Mouse (Mus musculus) macrophage (primary cell): ENCODE data around the gene Gm49383. TPM values are rescaled to one million over a fixed set of nuclear protein-coding genes. Genes with fewer than 3 reads are reported as not detected.

Experiments
- polyA plus RNA-seq: library from polyadenylated mRNA; stranded (reverse); fragments of 250-400 nt; gene quantifications from 3 replicates; pipeline ENCODE4 v1.2.4, GENCODE M21; 2018; ENCODE audit warnings: inconsistent platforms

Gm49383 gene
- polyA plus RNA-seq, 1 experiment from 2014 or later: 2.3 TPM

Other genes starting within 250 kb of the Gm49383 start
- gene Rps29, start 37.9 kb downstream of the Gm49383 start, polyA plus RNA-seq: 591 to 3,066 TPM (median 2,857 TPM) in 3 replicates
- gene Lrr1, start 28.3 kb downstream of the Gm49383 start, polyA plus RNA-seq: 0.79 to 5.0 TPM (median 0.95 TPM) in 3 replicates
- gene Rpl36al, start 13.0 kb downstream of the Gm49383 start, polyA plus RNA-seq: 456 to 589 TPM (median 537 TPM) in 3 replicates
- gene Mgat2, start 12.9 kb downstream of the Gm49383 start, polyA plus RNA-seq: 69.8 to 86.8 TPM (median 81.4 TPM) in 3 replicates
- 1.5 to 3.6 TPM (median 2.6 TPM) in 3 replicates for gene Dnaaf2, start 1.3 kb upstream of the Gm49383 start, polyA plus RNA-seq
- 2.2 to 6.7 TPM (median 5.8 TPM) in 3 replicates for gene Gm49384, start 7.2 kb upstream of the Gm49383 start, polyA plus RNA-seq
- gene Pole2, start 31.1 kb upstream of the Gm49383 start, polyA plus RNA-seq: 2.5 to 13.9 TPM (median 3.7 TPM) in 3 replicates
- gene Klhdc1, start 44.1 kb upstream of the Gm49383 start, polyA plus RNA-seq: 2.3 to 6.4 TPM (median 4.2 TPM) in 3 replicates
- 14.8 to 18.2 TPM (median 15.3 TPM) in 3 replicates for gene Klhdc2, start 99.6 kb upstream of the Gm49383 start, polyA plus RNA-seq
- 22.9 to 41.8 TPM (median 30.3 TPM) in 3 replicates for gene Nemf, start 160.1 kb upstream of the Gm49383 start, polyA plus RNA-seq
- gene Arf6, start 175.0 kb upstream of the Gm49383 start, polyA plus RNA-seq: 84.8 to 161 TPM (median 114 TPM) in 3 replicates
- 0.40 to 0.57 TPM in 2 of 3 replicates, not detected in the other for gene Gm9887, start 175.4 kb upstream of the Gm49383 start, polyA plus RNA-seq